Mouse (Mus musculus) left cerebral cortex, postnatal 14 days (tissue): ENCODE measurements around the gene Agpat1. TPM values are rescaled to one million over a fixed set of nuclear protein-coding genes. Genes with fewer than 3 reads are reported as not detected.

Source experiments
- DNase-seq, 2 experiments: peaks; one replicate each; pipeline ENCODE4 v3.0.0; 2021 to 2022; ENCODE audit warnings: low spot score in 2 of 2, mixed read lengths in 1 of 2
- intact Hi-C: fragments of 180-260 bp; cut with DNase I; formaldehyde crosslinking; loops from one replicate; pipeline ENCODE4 v1.15.1; 2025
- total RNA-seq, 2 experiments: library from RNA; stranded (reverse); gene quantifications; 2 replicates each; pipeline ENCODE4 v1.2.3; 2021

Gene Agpat1
- total RNA-seq, 2 experiments from 2014 or later = 175 to 180 TPM

DNA sequence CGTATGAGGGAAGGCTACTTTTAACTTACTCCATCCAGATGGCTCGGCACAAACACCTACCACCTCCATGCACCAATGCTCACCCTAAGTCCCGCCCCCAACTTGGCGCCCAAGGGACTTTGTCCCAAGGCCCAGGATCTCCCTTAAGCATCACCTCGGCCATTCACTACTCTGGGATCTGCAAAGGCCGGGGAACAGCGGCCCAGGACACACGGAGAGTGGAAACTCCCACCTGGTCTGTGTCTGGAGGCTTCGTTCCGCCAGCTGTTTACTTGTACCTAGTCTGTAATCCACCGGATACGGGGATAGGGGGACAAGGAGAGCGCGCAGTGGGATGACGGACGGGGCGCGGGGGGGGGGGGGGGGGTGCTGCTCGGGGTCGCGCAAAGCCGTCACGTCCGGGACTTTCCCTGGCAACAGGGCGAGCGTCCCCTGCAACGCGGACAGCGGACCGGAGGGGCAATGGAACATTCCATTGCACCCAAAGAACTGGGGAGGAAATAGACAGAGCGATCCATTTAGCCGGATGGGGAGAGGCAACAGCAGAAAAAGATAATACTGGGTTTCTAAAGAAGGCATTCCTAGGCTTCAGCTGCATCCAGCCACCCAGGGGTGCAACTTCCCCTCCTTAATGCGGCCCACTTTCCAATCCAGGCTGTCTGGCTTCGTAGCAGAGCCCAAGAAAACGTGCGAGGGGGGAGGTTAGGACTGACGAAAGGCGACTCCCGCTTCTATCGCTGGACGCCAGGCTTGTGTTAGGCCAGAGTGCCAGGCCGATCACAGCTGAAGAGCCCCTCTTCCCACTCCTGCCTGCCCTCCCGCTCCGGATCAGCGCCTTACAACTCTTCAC, 23.3 kb downstream of the Agpat1 start:
- peak; percentile 86 to 94 for DNase-seq
- intact Hi-C loops = loop anchor here (10.0 kb wide), 1 partner anchor 183 kb away; no protein-coding TSS in a partner anchor

DNA sequence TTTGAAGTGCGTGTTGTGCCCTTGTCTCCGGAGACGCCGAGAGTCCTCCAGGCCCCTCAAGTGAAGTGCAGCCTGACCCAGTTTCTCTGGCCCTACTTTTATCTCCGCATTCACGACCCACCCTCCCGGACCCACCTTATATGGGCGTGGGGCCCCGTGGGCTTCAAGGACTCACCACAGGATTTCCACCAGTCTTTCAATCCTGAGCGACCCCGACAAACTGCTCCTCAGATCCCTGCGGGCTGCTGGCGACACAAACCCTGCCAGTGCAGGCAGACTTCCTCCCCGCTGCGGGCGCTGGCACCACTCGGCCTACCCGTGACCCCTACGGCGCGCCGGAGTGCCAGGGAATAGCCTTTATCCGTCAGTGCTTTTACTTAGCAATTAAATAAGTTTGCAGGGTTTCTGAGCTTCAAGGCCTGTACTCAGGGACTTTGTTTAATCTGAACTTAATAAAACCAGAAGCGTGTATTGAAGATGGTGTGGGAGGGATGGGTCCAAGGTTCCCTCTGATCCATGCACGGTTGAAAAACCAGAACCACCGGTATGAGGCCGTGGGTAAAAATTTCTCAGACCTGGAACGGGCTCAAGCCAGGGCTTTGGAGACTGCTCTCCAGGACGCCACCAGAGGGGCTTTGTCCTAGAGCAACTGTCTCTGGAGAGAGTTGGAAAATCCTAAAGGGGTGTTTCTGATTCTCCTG, 24.0 kb downstream of the Agpat1 start, which contains the start of gene Ppt2:
Ppt2 (minus strand) TSS at position 568 of the 701 bp plus-strand sequence.
- DNase-seq = peak in 1 of 2 experiments; percentile 52
- intact Hi-C loops = loop anchor here (10.0 kb wide), 1 partner anchor 183 kb away; no protein-coding TSS in a partner anchor

DNA sequence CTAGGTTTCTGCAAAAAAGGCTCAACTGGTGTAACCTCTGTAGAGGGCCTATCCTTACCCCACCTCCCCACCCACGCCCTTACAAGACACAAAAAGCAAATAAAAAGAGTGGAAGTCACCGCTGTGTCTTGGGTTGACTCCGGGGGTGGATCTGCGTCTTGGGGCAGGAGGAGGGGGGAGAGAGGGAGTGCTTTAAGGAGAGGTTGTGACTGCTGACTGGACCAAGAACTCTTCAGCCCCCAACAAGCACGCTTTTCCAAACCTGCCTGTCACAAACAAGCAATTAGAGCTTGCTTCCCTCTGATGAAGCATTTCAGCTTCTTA, 24.5 kb downstream of the Agpat1 start:
- DNase-seq = no peak
- intact Hi-C loops = loop anchor here (10.0 kb wide), 1 partner anchor 184 kb away; no protein-coding TSS in a partner anchor

DNA sequence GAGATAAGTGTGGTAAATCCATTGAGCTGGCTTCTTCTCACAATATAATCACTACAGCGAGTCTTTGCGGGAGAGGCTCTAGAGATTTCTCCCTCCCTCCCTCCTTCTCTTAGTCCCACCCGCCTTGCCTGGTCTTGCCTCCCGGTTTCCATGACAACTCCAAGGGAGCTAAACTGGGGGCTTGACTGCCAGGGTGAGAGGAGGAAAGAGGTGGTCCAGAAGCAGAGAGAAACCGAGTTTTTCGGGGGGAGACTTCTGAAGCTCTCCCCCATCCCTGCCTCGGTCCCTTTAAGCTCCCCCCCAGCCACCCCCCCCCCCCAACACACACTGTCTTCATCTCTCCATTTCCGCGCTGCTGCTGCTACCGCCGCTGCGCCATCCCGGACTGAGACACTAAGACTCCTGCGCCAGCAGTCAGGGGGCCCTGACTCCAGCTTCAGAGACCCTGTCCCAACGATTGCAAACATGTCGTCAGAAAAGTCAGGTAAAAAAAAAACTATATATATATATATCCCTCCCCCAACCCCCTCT, 25.2 kb downstream of the Agpat1 start, which contains the start of gene Prrt1:
Prrt1 (plus strand) TSS at position 313 of the 531 bp plus-strand sequence.
- peak; percentile 73 to 83 for DNase-seq
- intact Hi-C loops = loop anchor here (10.0 kb wide), 1 partner anchor 184 kb away; no protein-coding TSS in a partner anchor

DNA sequence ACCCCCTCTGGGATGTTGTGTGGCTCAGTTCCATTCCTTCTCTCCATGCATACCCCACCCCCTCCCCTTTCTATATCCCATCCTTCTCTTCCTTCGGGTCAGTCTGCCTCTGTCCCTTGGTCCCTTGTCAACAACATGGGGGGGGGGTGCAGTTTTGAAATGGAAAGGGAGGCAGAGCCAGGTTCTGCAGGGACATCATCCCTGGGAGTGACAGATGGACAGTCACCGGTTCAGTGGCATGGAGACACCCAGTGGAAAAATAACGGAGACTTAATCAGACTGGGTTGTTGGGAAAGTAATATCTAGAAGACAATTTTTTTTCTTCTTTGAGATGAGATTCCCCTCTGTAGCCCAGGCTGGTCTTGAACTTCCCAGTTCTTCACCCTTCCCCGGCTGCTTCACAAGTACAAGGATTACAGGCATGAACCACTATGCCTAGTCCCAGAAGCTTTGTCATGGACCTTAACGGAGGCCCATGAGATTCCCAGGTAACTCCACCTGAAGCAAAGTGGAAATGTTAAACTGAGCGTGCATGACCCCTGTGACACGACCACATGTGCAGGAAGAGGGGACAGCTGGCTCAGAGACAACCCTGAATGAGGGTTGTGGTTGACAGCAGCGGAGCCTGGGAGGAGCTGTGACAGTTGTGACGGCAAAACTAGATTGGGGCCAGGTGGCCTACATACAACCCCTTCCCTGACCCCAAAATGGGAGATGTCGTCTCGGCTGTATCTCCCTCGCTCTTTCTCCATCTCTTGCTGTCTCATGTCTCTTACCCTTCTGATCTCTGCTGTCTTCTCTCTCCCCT, 25.9 kb downstream of the Agpat1 start:
- intact Hi-C loops = loop anchor here (10.0 kb wide), 1 partner anchor 185 kb away; no protein-coding TSS in a partner anchor
- DNase-seq = no peak

DNA sequence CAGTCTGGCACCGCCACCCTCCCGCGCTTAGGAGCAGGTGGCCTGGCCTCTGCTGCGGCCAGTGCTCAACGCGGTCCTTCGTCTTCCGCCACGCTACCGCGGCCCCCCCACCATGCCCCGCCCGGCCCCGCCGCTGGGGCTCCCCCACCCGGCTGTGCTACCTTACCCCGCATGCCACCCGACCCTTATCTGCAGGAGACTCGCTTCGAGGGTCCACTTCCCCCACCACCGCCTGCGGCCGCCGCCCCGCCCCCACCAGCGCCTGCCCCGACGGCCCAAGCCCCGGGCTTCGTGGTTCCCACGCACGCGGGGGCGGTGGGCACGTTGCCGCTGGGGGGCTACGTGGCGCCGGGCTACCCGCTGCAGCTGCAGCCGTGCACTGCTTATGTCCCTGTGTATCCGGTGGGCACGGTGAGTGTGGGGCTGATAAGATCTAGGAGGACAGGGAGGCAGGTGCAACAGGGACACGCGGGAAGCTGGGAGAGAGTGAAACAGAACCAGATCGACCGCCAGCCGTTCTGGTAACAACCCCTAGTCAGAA, 26.8 kb downstream of the Agpat1 start:
- intact Hi-C loops = no loop called here
- peak in 1 of 2 experiments; percentile 43 for DNase-seq

DNA sequence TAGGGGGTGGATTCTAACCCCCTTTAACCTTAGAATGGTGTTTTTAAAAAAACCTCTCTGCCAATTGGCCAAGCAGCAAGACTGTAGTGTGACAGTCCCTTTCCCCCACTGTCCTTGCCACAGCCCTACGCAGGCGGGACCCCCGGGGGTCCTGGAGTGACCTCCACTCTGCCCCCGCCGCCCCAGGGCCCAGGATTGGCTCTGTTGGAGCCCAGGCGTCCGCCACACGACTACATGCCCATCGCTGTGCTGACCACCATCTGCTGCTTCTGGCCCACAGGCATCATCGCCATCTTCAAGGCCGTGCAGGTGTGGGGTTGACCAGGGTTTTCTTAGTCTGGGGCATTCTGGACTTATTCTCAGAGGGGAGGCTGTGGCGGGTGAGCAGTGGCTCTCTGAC, 27.6 kb downstream of the Agpat1 start:
- DNase-seq = no peak
- intact Hi-C loops = no loop called here

DNA sequence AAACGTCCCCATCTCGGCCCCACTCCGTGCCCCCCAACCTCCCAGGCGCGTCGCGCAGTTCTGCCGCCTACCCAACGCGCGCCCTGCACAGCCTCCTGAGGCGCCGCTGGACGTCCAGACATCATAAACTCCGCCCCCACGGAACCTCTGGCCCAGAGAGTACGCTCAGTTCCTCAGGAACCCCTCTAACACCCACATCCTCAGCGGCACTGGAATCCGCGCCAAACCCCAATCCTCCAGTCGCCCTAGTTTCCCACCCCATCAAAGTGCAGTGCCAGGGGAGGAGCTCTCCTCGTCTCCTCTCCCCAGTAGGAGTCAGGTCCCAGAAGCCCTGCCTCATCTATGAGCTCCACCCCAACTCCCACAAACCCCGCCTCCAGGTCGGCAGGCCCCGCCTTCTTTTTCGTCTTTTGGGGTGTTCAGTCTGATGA, 28.2 kb downstream of the Agpat1 start:
- DNase-seq = peak; percentile 83 to 87
- intact Hi-C loops = no loop called here

DNA sequence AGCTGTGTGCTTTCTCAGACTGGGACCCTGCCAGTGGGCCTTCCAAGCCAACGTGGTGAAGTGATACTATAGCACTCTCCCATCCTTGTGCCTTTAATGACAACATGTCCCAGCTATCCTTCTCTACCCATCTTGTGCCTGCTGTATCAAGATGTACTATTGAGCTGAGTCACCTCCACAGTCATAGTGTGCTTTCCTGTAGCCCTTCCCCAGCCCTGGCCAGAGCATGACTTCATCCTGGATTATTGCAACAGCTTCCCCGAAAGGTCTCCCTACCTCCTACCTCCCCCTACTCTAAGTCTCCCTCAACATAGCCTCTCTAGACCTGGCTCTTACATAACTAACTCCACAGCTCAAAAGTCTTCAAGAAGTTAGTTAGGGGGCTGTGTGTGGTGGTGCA, 31.6 kb downstream of the Agpat1 start:
- no peak for DNase-seq
- intact Hi-C loops = no loop called here

DNA sequence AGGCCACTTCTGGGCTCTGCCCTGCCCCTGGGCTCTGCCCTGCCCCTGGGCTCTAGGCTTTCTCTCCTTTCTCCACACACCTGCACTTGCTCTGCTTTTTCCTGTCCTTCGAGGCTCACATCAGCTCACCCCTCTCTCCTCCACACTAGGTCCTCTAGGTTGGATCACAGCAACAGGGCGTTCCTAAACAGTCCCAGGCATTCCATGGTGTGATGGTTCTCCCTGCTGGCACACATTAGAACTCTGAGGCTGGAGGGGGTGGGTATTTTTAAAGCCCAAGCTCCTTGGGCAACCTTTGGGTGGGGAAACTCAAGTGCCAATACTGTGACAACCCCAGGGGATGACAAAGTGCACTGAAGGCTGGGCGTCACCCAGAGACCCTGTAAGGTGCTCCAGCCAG, 33.4 kb downstream of the Agpat1 start:
- no peak for DNase-seq
- intact Hi-C loops = no loop called here

DNA sequence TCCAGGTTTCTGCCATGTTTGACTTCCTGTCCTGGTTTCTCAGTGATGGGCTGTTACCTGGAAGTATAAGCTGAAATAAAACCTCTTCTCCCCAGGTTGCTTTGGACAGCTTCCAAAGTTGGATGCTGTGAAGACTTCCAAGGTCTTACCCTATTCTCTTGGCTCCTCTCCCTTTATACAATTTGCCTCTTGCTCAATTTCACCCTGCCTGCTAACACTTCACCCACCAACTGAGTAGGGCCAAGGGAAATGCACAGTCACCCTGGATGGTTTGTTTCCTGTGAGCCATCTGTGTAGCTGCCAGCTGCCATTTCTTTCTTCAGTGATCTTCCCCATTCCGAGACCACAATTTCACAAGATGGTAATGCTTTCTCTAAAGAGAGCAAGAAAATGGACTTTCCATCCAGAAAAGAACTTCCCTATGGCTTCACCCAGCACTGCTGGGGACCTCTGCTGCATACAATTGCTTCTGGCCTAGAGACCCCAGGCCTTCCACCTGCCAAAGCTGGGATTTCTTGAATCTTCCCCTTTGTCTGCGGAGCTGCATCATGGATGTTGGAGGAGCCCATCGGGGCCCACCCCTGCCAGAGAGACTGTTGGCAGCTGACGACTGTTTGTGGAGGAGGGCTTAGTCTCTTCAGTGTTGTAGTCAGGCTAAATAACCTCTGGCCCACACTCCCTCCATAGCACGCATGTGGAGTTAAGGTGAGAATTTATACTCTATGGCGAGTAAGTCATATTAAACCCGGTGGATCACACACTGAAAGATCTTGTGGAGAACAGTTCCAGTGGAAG, 35.6 kb downstream of the Agpat1 start:
- DNase-seq = no peak
- intact Hi-C loops = no loop called here

DNA sequence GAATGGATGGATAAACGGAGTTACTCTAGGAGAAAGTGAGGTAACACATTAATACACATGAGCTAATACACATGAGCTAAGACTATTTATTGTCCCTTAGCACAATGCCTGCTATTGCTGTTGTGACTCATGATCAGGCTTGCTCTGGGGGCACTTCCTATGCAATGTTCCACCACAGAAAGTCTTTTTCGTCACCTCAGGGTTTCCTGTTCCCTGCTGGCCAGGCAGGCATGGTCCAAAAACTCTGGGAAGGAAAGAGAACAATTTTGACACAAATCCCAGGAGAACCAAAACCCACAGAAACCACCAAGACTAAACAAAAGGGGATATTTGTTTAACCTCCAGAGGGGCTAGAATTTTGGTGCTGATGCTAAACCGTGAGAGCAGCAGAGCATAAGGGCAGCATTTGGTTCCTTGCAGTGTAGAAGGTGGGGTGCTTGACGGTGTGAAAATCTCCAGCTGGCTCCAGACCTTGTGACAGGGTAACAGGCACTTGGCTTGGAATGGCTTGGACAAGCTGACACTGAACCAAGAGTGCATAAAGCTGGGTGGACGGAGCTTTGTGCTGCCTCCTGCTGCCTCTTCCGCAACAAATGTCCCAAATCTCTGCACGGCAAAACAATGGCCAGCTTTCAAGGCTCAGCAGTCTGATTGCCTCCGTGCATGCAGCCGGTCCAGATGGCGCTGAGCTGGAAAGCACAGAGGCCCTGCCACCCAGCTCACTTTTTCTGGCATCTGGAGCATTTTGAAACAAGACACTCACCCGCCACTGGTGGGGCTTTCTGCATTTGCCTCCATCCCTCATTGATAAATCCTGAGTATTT, 36.9 kb downstream of the Agpat1 start:
- peak in 1 of 2 experiments; percentile 58 for DNase-seq
- intact Hi-C loops = no loop called here

DNA sequence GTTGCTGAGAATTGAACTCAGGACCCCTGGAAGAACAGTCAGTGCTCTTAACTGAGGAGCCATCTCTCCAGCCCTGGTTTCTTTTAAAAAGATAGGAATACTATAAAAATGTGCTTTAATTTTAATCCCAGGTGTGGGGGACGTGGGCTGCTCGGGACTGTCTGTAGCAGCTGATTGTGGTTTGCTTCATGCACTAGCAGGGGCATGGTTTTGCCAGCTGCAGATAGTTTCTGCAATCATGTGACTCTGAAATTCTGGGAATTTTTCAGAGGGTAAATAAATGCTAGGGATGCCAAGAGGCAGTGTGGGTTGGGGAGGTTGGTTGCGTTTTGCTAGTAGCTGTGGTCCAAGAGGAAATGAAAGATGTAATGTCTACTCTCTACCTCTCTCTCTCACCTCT, 37.9 kb downstream of the Agpat1 start:
- DNase-seq = no peak
- intact Hi-C loops = no loop called here

DNA sequence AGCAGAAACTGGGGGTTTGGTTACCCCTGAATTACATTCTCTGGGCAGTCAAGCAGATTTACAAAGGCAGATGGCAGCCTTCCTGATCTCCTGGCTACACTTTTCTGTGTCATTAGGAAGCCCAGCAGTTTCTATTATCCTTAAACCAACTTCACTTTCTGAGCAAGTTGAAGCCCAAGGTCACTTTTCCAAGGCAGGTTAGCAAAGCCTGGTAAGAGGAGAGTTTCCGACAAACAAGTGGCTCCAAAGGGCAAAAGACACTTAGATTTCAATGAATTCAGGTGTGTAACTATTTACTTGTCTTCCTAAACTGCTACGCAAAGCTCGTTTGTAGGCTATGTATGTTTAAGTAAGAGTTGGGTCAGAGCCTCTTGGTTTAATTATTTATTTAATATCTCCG, 39.3 kb downstream of the Agpat1 start:
- intact Hi-C loops = no loop called here
- no peak for DNase-seq

DNA sequence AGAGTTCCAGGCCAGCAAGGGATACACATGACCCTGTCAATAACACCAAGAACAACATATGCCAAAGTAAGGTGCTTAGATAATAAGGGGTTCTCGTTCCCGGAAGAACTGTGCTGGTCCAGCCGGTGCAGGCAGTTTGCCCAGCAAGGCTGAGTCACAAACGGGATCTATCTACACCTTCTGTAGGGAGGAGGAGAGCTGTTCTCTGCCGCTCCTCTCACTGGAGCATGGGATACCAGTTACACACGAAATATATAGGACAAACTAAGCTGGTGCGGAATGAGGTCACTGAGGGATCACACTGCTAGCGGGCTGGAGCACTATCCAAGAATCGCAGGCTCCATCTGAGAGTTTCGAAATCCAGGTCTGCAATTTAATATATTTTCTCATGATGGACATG, 39.9 kb downstream of the Agpat1 start:
- intact Hi-C loops = no loop called here
- DNase-seq = no peak

DNA sequence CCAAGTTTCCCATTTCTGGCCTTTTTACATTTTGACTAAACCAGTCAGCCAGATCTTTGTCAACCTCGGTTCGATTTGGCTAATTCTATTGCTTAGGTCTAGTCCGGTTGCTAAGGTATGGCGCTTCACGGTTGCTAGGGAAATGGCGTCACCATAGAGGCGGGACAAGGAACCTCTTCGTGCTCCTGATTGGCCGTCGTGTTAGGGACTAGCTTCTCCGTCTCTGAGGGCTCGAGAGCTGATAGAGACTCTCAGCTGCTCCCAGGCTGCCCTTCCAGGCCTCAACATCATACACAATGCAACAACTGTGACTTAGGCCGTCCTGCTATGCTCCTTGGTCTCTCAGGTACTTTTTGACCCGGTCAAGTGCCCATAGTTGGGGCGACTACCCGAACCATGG, 40.5 kb downstream of the Agpat1 start, which contains the start of gene Fkbpl:
Fkbpl (plus strand) TSS at position 157 of the 400 bp plus-strand sequence.
- intact Hi-C loops = no loop called here

DNA sequence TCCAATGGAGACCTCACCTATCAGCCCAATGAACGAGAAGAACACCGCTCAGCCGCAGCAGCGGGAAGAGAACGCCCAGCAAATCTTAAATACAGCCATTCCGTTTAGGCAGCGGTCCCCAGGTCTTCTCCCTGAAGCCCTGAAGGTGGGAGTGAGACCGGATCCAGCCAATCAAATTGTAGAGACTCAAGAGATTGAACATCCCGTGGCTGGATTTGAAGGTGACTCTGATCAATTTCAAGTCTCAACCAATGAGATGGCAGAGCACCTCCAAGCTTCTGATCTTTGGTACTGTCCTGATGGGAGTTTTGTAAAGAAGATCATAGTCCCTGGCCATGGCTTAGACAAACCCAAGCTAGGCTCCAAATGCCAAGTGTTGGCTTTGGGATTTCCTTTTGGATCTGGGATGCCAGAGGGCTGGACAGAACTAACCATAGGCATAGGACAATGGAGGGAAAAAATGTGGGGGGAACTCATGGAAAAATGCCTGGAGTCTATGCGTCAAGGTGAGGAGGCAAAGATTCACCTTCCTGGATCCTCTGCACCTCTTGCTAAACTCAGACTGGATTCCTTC, 41.3 kb downstream of the Agpat1 start:
- intact Hi-C loops = no loop called here
- DNase-seq = no peak

More for the DNA sequence above, 40.5 kb downstream of the Agpat1 start, which contains the start of gene Fkbpl:
- DNase-seq = peak; percentile 98
